Mouse (Mus musculus): ENCODE results near the gene Krtap31-2.

Gene Krtap31-2

DNA sequence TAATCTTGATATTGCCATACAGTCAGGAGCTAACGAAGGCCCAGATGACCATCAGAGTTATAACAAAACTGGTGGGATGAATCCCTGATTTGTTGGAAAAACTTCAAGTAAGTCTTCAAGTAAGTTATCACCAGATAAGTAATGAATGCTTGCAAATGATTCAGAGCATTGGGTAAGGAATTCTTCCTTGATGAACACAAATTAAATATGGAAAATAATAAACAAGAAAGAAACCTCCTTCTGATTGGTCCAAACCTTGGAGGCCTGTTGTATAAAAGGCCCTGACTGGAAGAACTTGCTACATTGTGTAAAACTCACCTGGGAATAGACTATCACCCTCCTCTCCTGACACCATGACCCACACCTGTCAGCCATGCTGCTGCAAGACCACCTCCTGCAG is at the start of gene Krtap31-2:
TSS of gene Krtap31-2 (plus strand) at position 301 of the 400 bp plus-strand sequence.
- no peak for DNase-seq (ENCODE audit: low read depth, low spot score)

- DNase-seq (ENCODE audit: low read depth, low spot score): no peak
Observed at GRCm38 (mm10) chr11:99907620-99908019, 28.5 kb upstream of the Krtap31-2 start, which contains the start of gene Krtap31-1. Krtap31-1 (plus strand) TSS chr11:99907920.

DNA sequence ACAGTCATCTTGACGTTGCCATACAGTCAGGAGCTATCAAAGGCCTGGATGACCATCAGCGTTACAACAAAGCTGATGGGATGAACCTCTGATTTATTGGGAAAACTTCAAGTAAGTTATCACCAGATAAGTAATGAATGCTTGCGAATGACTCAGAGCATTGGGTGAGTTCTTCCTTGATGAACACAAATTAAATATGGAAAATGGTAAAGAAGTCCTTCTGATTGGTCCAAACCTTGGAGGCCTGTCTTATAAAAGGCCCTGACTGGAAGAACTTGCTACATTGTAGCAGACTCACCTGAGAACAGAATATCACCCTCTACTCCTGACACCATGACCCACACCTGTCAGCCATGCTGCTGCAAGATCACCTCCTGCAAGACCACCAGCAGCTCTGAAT is 21.6 kb upstream of the Krtap31-2 start, which contains the start of gene Gm11565:
TSS of gene Gm11565 (plus strand) at position 301 of the 400 bp plus-strand sequence.
- no peak for DNase-seq (ENCODE audit: low read depth, low spot score)

DNA sequence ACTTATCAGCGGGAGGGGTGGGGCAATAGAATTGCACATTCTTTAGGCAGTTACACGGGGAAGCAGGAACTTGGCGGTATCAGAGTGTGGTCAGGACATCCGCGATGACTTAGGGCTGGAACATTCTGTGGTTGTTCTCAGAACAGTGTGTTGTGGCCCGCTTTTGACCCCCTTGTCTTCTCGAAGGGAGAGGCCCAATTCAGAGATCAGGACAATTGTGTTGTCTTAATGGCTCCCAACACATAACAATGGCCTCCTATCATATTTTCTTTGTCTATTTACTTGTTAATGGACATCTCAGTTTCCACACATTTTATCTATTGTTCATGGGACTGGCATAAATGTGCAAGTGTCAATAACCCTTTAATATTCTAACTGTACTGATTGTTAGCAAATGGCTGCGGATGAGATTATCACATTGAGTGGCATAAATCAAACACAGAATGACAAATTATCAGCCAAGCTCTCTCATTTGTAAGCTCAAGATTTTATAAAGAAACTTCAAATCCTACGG is 1.7 kb downstream of the Krtap31-2 start:
- peak; percentile 81 for DNase-seq (ENCODE audit: low read depth, low spot score)

DNA sequence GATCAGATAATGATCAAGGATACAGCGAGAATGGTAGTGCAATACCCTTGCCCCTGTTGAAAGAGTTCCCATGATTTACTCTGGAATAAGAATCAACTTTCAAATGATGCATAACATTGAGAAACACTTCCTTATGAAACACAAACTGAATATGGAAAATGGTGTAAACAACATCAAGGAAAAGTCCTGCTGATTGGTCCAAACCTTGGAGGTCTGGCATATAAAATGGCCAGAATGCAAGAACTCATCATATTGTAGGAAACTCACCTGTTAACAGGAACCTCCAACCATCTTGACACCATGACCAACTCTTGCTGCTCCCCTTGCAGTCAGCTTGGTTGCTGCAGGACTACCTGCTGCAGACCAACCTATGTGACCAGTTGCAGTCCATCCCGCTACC is 12.1 kb downstream of the Krtap31-2 start, which contains the start of gene Krtap9-5:
TSS of gene Krtap9-5 (plus strand) at position 301 of the 400 bp plus-strand sequence.
- DNase-seq (ENCODE audit: low read depth, low spot score): no peak

GRCm38 (mm10) chr11:99964213-99964612 is 28.1 kb downstream of the Krtap31-2 start:
- DNase-seq (ENCODE audit: low read depth, low spot score): peak; percentile 66

- DNase-seq (ENCODE audit: low read depth, low spot score): no peak
Observed at GRCm38 (mm10) chr11:99965961-99966360, 29.9 kb downstream of the Krtap31-2 start.

DNA sequence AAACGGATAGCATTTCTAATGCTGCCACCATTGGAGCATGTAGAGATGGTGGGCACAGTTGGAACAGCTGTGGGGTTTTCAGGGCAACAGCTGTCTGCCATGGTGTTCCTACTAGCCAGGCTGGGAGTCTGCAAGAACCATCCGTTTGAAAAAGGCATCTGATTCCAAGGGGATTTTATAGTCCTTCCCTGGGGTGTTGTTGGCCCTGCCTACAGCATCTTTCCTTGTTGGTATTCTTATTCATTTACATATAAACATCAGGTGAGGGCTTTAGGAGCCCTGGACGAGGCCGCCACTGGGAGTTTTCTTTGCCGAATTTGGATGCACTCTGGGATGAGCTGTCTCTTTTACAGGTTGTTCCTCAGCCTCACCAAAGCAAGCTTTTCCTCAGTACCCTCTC is 42.9 kb downstream of the Krtap31-2 start, which contains the start of gene Krtap29-1:
TSS of gene Krtap29-1 (minus strand) at position 101 of the 400 bp plus-strand sequence.
- no peak for DNase-seq (ENCODE audit: low read depth, low spot score)

DNA sequence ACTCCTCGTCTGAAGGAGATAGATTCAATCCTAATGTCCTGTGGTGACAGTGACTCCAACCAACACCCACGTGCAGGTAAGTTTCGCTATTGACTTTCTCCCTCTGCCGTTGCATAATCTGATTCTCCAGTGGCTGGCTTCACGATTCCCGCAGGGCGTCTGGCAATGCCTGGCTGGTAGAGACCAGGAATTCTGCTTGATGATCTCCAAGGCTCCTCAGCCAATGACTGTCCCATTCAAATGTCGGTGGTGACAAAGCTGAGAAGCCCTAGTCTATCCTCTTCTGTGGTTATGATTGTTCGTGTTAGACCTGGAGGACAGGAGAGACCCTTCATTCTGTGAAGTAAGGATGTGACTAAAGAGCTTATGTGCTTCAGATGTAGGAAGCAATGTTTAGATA is 46.6 kb downstream of the Krtap31-2 start:
- DNase-seq (ENCODE audit: low read depth, low spot score): no peak

GRCm38 (mm10) chr11:99983442-99983841 is 47.4 kb downstream of the Krtap31-2 start:
- DNase-seq (ENCODE audit: low read depth, low spot score): no peak

DNA sequence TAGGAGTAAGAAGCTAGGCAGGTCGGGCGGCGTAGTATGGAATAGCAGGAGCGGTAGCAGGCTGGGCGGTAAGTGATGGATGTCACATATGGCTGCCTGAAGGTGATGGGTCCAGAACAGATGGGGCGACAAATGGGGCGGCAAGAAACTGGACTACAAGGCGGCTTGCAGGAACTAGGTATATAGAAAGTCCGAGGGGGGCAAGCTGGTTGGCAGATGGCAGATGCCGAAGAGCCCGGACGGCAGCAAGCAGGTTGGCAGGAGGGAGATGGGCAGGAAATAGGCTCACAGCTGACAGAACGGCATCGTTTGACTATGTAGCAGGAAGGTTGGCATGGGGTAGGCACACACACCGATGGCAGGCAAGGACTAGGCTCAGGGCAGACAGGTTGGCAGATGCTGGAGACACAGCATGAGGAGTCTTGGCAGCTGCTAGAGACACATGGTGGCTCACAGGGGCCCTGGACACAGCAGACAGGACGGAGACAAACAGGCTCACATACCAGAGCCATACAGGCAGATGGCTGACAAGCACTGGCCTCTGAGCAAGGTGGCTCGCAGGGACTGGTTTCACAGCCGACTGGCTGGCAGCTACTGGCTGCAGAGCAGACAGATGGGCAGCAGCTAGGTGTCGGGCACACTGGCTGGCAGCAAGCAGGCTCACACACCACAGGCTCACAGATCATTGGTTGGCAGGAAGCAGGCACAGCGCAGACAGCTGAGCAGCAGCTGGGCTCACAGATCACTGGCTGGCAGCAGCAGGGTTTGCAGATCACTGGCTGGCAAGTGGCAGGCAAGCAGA is 49.4 kb downstream of the Krtap31-2 start:
- peak; percentile 22 for DNase-seq (ENCODE audit: low read depth, low spot score)

GRCm38 (mm10) chr11:99986180-99986647 is 50.1 kb downstream of the Krtap31-2 start, which contains the start of gene Krtap16-1:
Krtap16-1 (minus strand) TSS chr11:99986597.
- no peak for DNase-seq (ENCODE audit: low read depth, low spot score)

All from ZHBTc4 (cell line).